10 mouse cellular contexts compared by ENCODE assay signal in genomic region chr14:58868176-58868949, GRCm38 (mm10).
DNase-seq lines count a peak whose midpoint lies in the region; ATAC-seq and TF ChIP-seq lines count a peak whose summit lies in the region.
"Had no signal": no experiment of that assay in that cellular context is flagged by ENCODE, and none has a peak within 500 bp of the region (broad histone marks: within the 10 kb centered on the region; RNA-seq: fewer than 3 reads in every experiment).

No protein-coding gene starts in this region.

- no peak for ATAC-seq in heart, postnatal 0 days (ENCODE audit: insufficient read depth, low read depth)
- no peak for ATAC-seq in forebrain, embryonic 15.5 days (replicated peaks)
- ATAC-seq in limb, embryonic 14.5 days (ENCODE audit: low FRiP score, low read depth), result no peak
- no peak for ATAC-seq in neural tube, embryonic 15.5 days (ENCODE audit: low FRiP score)
- ATAC-seq: Patski had no signal

- H3K4me1 ChIP-seq in heart, postnatal 0 days (ENCODE audit: control insufficient read depth, insufficient read depth), result peaks cover 6% of the 10 kb centered on the region
- peaks cover 16% of the 10 kb centered on the region for H3K4me1 ChIP-seq in forebrain, embryonic 15.5 days
- peaks cover 22% of the 10 kb centered on the region for H3K4me1 ChIP-seq in limb, embryonic 14.5 days (ENCODE audit: control insufficient read depth, insufficient read depth, low read length)
- peaks cover 16% of the 10 kb centered on the region for H3K4me1 ChIP-seq in neural tube, embryonic 15.5 days

- TF ChIP-seq POLR2A in limb, embryonic 14.5 days (IDR thresholded peaks at IDR 0.05; ENCODE audit: borderline replicate concordance, extremely low read depth, insufficient read depth, insufficient read length), result no peak

- TF ChIP-seq EP300 in heart, postnatal 0 days (IDR thresholded peaks at IDR 0.05; ENCODE audit: low read depth), result no peak

- H3K9ac ChIP-seq in heart, postnatal 0 days (replicated peaks; ENCODE audit: low read depth, low read length), result 0 out of 2 replicates have a peak overlapping the region, but pooled peaks have one; percentile 7
- no peak overlapping the region for H3K9ac ChIP-seq in forebrain, embryonic 15.5 days (replicated peaks)
- no peak overlapping the region for H3K9ac ChIP-seq in limb, embryonic 14.5 days (ENCODE audit: low read depth, low read length, severe bottlenecking)
- H3K9ac ChIP-seq in neural tube, embryonic 15.5 days (replicated peaks), result no peak overlapping the region

- H3K9me3 ChIP-seq in heart, postnatal 0 days (replicated peaks; ENCODE audit: control insufficient read depth, low read length), result no peaks in the 10 kb centered on the region
- no peaks in the 10 kb centered on the region for H3K9me3 ChIP-seq in forebrain, embryonic 15.5 days
- H3K9me3 ChIP-seq in limb, embryonic 14.5 days (ENCODE audit: control insufficient read depth, low read length), result no peaks in the 10 kb centered on the region
- H3K9me3 ChIP-seq in neural tube, embryonic 15.5 days (replicated peaks), result no peaks in the 10 kb centered on the region

- H3K4me3 ChIP-seq in heart, postnatal 0 days (ENCODE audit: low read depth, low read length), result no peak overlapping the region
- H3K4me3 ChIP-seq in forebrain, embryonic 15.5 days, result no peak overlapping the region
- no peak overlapping the region for H3K4me3 ChIP-seq in limb, embryonic 14.5 days (replicated peaks; ENCODE audit: low read length)
- H3K4me3 ChIP-seq in neural tube, embryonic 15.5 days (replicated peaks), result peak overlapping the region; percentile 13

- no peaks in the 10 kb centered on the region for H3K27me3 ChIP-seq in heart, postnatal 0 days (ENCODE audit: control insufficient read depth, insufficient read depth, low read length)
- no peaks in the 10 kb centered on the region for H3K27me3 ChIP-seq in forebrain, embryonic 15.5 days
- H3K27me3 ChIP-seq in limb, embryonic 14.5 days (ENCODE audit: control insufficient read depth, insufficient read depth, low read length), result no peaks in the 10 kb centered on the region
- 0 out of 2 replicates have a peak, but pooled peaks cover 5% of the 10 kb centered on the region for H3K27me3 ChIP-seq in neural tube, embryonic 15.5 days (replicated peaks)
- H3K27me3 ChIP-seq: Patski had no signal

- no peaks in the 10 kb centered on the region for H3K36me3 ChIP-seq in heart, postnatal 0 days (replicated peaks; ENCODE audit: control insufficient read depth, insufficient read depth, low read length)
- H3K36me3 ChIP-seq in forebrain, embryonic 15.5 days, result no peaks in the 10 kb centered on the region
- H3K36me3 ChIP-seq in limb, embryonic 14.5 days (ENCODE audit: control insufficient read depth, insufficient read depth, low read length), result no peaks in the 10 kb centered on the region
- H3K36me3 ChIP-seq in neural tube, embryonic 15.5 days, result no peaks in the 10 kb centered on the region

- WGBS in heart, postnatal 0 days, result 68% methylated on average over 14 of the region's 14 CpGs
- 26% methylated on average over 14 of the region's 14 CpGs for WGBS in forebrain, embryonic 15.5 days
- WGBS in limb, embryonic 14.5 days, result 35% methylated on average over 14 of the region's 14 CpGs
- WGBS in neural tube, embryonic 15.5 days, result 14% methylated on average over 14 of the region's 14 CpGs

- no peak for DNase-seq in heart, postnatal 0 days (ENCODE audit: low spot score)
- DNase-seq in heart, adult 18-20 months, result no peak
- peak; percentile 5 for DNase-seq in limb, embryonic 14.5 days (ENCODE audit: low spot score)
- no peak for DNase-seq in left cerebral cortex, postnatal 14 days (ENCODE audit: low spot score in 2 of 2)
- DNase-seq in spleen, adult 12 weeks (ENCODE audit: low spot score), result no peak
- DNase-seq in layer of hippocampus, adult 8-10 months (ENCODE audit: low spot score in 2 of 2), result no peak

- no peak for TF ChIP-seq CTCF in heart, postnatal 0 days (IDR thresholded peaks at IDR 0.05; ENCODE audit: low read depth)

- intact Hi-C loops in left cerebral cortex, postnatal 14 days (cut with DNase I), result no loop called here

- peak overlapping the region; percentile 20; the same call in 1 of the 2 replicates for H3K4me2 ChIP-seq in heart, postnatal 0 days (ENCODE audit: low read depth, low read length)
- peak overlapping the region; percentile 30 for H3K4me2 ChIP-seq in forebrain, embryonic 15.5 days (replicated peaks)
- peak overlapping the region; percentile 30 for H3K4me2 ChIP-seq in limb, embryonic 14.5 days (replicated peaks; ENCODE audit: low read depth, low read length, severe bottlenecking)
- H3K4me2 ChIP-seq in neural tube, embryonic 15.5 days, result peak overlapping the region; percentile 46

- H3K27ac ChIP-seq in heart, postnatal 0 days (ENCODE audit: low read depth), result no peak overlapping the region
- H3K27ac ChIP-seq in forebrain, embryonic 15.5 days (replicated peaks), result no peak overlapping the region
- H3K27ac ChIP-seq in limb, embryonic 14.5 days (replicated peaks; ENCODE audit: low read depth, low read length), result 0 out of 2 replicates have a peak overlapping the region, but pooled peaks have one; percentile 3
- no peak overlapping the region for H3K27ac ChIP-seq in neural tube, embryonic 15.5 days (replicated peaks)
- H3K27ac ChIP-seq: macrophage had no signal
